Mouse (Mus musculus) layer of hippocampus, adult 2 months (tissue): ENCODE measurements around the gene Clip3. TPM values are rescaled to one million over a fixed set of nuclear protein-coding genes. Genes with fewer than 3 reads are reported as not detected.
A peak's percentile ranks its signal among the peaks of the same experiment; 100 is the strongest.

Source experiments
- DNase-seq, 2 experiments: peaks; one replicate each; pipeline ENCODE4 v3.0.0; 2022; ENCODE audit warnings: low spot score in 2 of 2
- H3K27ac ChIP-seq: fragments of 200-600 bp; 2 replicates; pipeline ENCODE4 v1.8.1; 2022
- H3K4me3 ChIP-seq: fragments of 200-600 bp; 2 replicates; pipeline ENCODE4 v1.8.1; 2022; ENCODE audit warnings: mild to moderate bottlenecking
- CTCF ChIP-seq: fragments of 200-600 bp; conservative IDR thresholded peaks from 2 replicates; pipeline ENCODE4 v1.8.1; 2022; ENCODE audit warnings: antibody characterized with exemption, mild to moderate bottlenecking, moderate library complexity
- total RNA-seq, 2 experiments: library from RNA; stranded (reverse); gene quantifications; 2 replicates each; pipeline ENCODE4 v1.2.3; 2021

Gene Clip3
- total RNA-seq, 2 experiments from 2014 or later, result 453 to 474 TPM

- no peak for TF ChIP-seq CTCF
- peak overlapping the region; percentile 72 for H3K27ac ChIP-seq
- DNase-seq, result no peak
- H3K4me3 ChIP-seq, result no peak overlapping the region
Measured at GRCm38 (mm10) chr7:30339432-30340109, 48.0 kb downstream of the Clip3 start.

- DNase-seq, result no peak
- TF ChIP-seq CTCF, result no peak
- no peak overlapping the region for H3K27ac ChIP-seq
- H3K4me3 ChIP-seq, result no peak overlapping the region
Measured at GRCm38 (mm10) chr7:30346635-30347379, 55.3 kb downstream of the Clip3 start.

- TF ChIP-seq CTCF, result peak; percentile 97
- H3K4me3 ChIP-seq, result peak overlapping the region; percentile 27; the same call in 1 of the 2 replicates
- peak overlapping the region; percentile 48; the same call in 1 of the 2 replicates for H3K27ac ChIP-seq
- DNase-seq, result peak; percentile 63 to 81
Measured at GRCm38 (mm10) chr7:30347828-30348227, 56.3 kb downstream of the Clip3 start.

GRCm38 (mm10) chr7:30353279-30353822, 61.8 kb downstream of the Clip3 start:
- peak; percentile 69 to 80 for DNase-seq
- peak; percentile 90 for TF ChIP-seq CTCF

GRCm38 (mm10) chr7:30354059-30354458, 62.5 kb downstream of the Clip3 start:
- H3K4me3 ChIP-seq, result no peak overlapping the region
- no peak for TF ChIP-seq CTCF
- no peak overlapping the region for H3K27ac ChIP-seq
- DNase-seq, result no peak

More at GRCm38 (mm10) chr7:30353279-30353822, 61.8 kb downstream of the Clip3 start:
- no peak overlapping the region for H3K4me3 ChIP-seq
- no peak overlapping the region for H3K27ac ChIP-seq

Other genes with a start within 250 kb of the Clip3 start
- gene Zfp14, start 240.3 kb upstream of the Clip3 start, total RNA-seq, result 1 to 10 TPM; 9.7 to 9.8 TPM
- 1 to 10 TPM; 4.9 to 5.4 TPM for gene Zfp82, start 218.8 kb upstream of the Clip3 start, total RNA-seq
- not detected for gene Gm26920, start 201.3 kb upstream of the Clip3 start, total RNA-seq
- gene Zfp566, start 201.2 kb upstream of the Clip3 start, total RNA-seq, result 1 to 10 TPM; 4.3 to 8.2 TPM
- gene Zfp260, start 197.0 kb upstream of the Clip3 start, total RNA-seq, result 10 to 100 TPM; 73.1 to 75.5 TPM
- gene Zfp382, start 169.8 kb upstream of the Clip3 start, total RNA-seq, result 10 to 100 TPM; 30.1 to 37.5 TPM
- 10 to 100 TPM; 48.9 to 52.0 TPM for gene Zfp146, start 122.0 kb upstream of the Clip3 start, total RNA-seq
- gene Cox7a1, start 107.6 kb upstream of the Clip3 start, total RNA-seq, result 1 to 10 TPM; 3.5 to 5.9 TPM
- gene Capns1, start 92.9 kb upstream of the Clip3 start, total RNA-seq, result 100 to 1,000 TPM; 213 to 224 TPM
- 10 to 100 TPM; 59.6 to 59.8 TPM for gene Polr2i, start 59.8 kb upstream of the Clip3 start, total RNA-seq
- 100 to 1,000 TPM; 113 to 116 TPM for gene Tbcb, start 59.5 kb upstream of the Clip3 start, total RNA-seq
- gene Ovol3, start 56.0 kb upstream of the Clip3 start, total RNA-seq, result not detected
- gene Thap8, start 11.6 kb upstream of the Clip3 start, total RNA-seq, result under 1 TPM; 0.44 to 0.56 TPM
- 1 to 10 TPM in 1 of 2 experiments, under 1 TPM in 1; 1.00 to 1.4 TPM for gene Wdr62, start 11.3 kb upstream of the Clip3 start, total RNA-seq
- 10 to 100 TPM; 50.8 to 51.8 TPM for gene Alkbh6, start 17.0 kb downstream of the Clip3 start, total RNA-seq
- 10 to 100 TPM in 1 of 2 experiments, 1 to 10 TPM in 1; 9.4 to 14.2 TPM for gene Syne4, start 23.1 kb downstream of the Clip3 start, total RNA-seq
- gene E130208F15Rik, start 30.0 kb downstream of the Clip3 start, total RNA-seq, result under 1 TPM; 0.41 to 0.81 TPM
- gene Sdhaf1, start 32.2 kb downstream of the Clip3 start, total RNA-seq, result 1 to 10 TPM; 6.7 to 7.3 TPM
- gene Lrfn3, start 71.0 kb downstream of the Clip3 start, total RNA-seq, result 10 to 100 TPM; 32.4 to 34.6 TPM
- 10 to 100 TPM; 26.7 to 32.6 TPM for gene Tyrobp, start 122.0 kb downstream of the Clip3 start, total RNA-seq
- 1 to 10 TPM in 1 of 2 experiments, not detected in 1; 1.5 TPM for gene Hcst, start 128.1 kb downstream of the Clip3 start, total RNA-seq
- 1 to 10 TPM; 2.8 to 3.0 TPM for gene Nfkbid, start 130.0 kb downstream of the Clip3 start, total RNA-seq
- 1,000 to 10,000 TPM; 1,283 to 1,305 TPM for gene Aplp1, start 153.8 kb downstream of the Clip3 start, total RNA-seq
- 10 to 100 TPM; 15.0 to 20.4 TPM for gene Kirrel2, start 166.0 kb downstream of the Clip3 start, total RNA-seq
- 1 to 10 TPM; 1.2 to 1.3 TPM for gene Nphs1, start 166.6 kb downstream of the Clip3 start, total RNA-seq
- gene Prodh2, start 201.9 kb downstream of the Clip3 start, total RNA-seq, result not detected
- gene Arhgap33, start 243.3 kb downstream of the Clip3 start, total RNA-seq, result 100 to 1,000 TPM; 101 to 119 TPM